Mouse (Mus musculus): ENCODE results near the gene Mrpl34.
"Not testable (repeated sequence)": the region's sequence is repeated elsewhere in the genome, so short reads cannot be mapped to it uniquely, and the experiment has no call there.

Mrpl34 gene

GRCm38 (mm10) chr8:71464513-71465500 is at the start of gene Mrpl34:
TSS of gene Mrpl34 (plus strand) at chr8:71464959.
- DNase-seq: peak; percentile 99

DNA sequence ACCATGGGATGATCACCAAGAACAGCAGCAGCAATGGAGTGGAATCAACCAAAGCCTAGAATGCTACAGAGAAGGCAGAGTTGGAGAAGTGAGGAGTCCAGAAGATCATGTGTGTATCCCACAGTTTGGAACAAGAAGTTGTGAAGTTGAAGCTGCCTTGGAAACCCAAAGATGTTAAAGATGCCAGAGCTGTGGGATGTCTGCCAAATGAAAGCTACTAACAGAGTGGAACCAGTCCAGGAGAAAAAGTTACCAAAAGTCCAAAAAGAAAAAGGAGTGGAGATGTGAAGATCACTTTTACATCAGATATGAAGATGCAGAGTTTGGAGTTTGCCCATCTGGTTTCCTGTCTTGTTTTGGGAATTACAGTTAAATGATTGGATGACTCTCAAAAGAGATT is 42.6 kb upstream of the Mrpl34 start:
- no peak for DNase-seq

- DNase-seq: not testable (repeated sequence)
Observed at GRCm38 (mm10) chr8:71432935-71433334, 31.8 kb upstream of the Mrpl34 start.

DNA sequence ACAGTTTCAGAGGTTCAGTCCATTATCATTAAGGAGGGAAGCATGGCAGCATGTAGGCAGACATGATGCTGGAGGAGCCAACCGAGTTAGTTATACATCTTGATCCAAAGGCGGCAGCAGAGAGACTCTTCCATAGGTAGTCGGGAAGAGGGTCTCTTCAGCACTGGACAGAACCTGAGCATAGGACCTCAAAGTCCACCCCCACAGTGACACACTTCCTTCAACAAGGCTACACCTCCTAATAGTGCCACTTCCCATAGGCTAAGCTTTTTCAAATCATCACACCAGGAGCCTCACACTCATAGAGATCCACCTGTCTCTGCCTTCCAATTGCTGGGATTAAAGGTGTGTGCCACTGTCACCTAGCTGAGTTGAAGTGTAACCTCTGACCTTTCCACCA is 27.7 kb upstream of the Mrpl34 start:
- DNase-seq: no peak

DNA sequence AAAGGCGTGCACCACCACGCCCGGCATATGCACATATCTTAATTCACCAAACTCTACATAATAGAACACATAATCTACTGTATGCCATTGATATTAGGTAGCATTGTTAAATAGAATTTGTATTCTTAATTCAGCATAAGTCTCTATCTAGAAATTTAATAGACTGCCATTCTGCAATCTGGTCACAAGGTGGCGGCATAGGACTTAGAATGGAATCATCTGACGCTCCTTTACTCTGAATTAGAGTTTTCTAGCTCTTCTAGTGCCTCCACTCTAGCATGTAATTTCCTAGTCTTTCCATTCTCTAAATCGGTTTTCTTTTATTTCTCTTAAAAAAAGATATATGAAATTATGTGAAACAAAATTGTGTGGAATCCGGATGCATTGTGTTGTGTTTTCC is 23.4 kb upstream of the Mrpl34 start:
- no peak for DNase-seq

DNA sequence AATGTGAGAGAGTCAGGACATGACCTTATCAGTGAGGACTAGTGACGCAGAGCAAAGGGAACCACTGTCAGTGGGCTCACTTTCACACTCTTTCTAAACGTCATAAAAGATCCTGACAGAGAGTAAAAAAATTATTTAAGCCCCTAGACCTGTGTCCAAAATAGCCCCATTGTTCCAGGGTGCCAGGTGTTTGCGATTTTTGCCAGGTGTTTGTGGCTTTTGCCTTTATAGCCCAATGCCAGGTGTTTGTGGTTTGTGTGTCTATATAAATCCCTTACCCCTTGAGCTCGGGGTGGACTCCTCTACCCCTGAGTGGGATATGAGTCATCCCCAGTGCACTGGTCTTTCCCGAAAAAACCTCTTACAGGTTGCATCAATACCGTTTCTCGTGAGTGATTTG is 19.7 kb upstream of the Mrpl34 start:
- DNase-seq: no peak

- no peak for DNase-seq
Observed at GRCm38 (mm10) chr8:71451337-71451736, 13.4 kb upstream of the Mrpl34 start.

DNA sequence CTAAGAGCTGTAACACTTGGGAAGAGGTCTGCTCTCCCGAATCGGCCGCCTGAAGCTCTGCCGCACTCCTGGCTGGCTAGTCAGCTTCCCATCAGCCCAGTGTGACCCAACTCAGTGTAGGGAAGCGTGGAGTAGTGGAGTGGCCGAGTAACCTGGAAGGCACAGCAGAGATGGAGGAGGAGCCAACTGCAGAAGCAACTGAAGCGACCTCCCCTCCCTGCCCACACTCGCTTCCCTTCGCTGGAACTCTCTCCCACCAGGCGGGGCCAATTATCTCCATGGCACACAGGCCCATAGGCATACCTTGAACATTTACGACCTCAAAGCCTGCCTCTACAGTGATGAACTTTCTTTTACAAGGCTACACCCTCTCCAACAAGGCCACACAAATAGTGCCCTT is 13.0 kb upstream of the Mrpl34 start:
- peak; percentile 1 for DNase-seq

- no peak for DNase-seq
Observed at GRCm38 (mm10) chr8:71452669-71453068, 12.1 kb upstream of the Mrpl34 start.

DNA sequence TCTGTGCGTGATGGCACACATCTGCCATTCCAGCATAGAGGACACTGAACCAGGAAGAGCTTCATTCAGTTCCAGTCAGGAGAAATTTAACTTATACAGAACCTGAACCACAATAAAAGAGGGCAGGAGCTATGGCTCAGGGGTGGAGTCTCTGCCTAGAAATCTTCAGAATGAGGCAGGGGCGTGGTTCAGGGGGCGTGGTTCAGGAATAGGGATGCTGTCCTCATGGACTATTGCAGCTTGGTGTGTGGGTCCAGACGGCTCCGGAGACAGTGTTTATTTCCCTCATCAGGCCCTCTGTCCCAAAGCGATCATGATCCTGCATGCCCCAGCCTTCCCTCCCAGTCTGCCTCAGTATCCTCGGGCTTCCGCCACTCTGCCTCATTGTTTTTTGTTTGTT is 10.1 kb upstream of the Mrpl34 start:
- no peak for DNase-seq

DNA sequence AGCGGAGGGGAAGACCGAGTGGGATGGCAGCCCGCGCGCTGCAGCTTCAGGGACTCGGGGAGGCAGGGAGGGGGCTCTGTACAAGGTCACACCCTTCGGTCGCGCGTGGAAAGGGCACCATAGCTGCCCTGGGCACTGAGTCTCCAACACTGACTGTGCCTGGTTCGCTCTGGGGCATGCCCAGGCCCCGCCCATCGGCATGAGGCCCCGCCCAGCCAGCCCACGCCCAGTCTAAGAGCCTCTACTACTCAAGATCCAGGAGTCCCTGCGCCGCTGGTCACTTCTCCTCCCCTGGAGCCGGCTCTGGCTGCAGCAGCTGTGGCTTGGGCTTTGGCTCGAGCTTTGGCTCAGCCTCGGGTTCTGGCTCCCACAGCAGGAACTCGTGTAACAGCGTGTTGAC is 7.9 kb upstream of the Mrpl34 start:
- DNase-seq: no peak

- DNase-seq: no peak
Observed at GRCm38 (mm10) chr8:71457659-71458270, 7.0 kb upstream of the Mrpl34 start.

- DNase-seq: no peak
Observed at GRCm38 (mm10) chr8:71460716-71461115, 4.0 kb upstream of the Mrpl34 start.

DNA sequence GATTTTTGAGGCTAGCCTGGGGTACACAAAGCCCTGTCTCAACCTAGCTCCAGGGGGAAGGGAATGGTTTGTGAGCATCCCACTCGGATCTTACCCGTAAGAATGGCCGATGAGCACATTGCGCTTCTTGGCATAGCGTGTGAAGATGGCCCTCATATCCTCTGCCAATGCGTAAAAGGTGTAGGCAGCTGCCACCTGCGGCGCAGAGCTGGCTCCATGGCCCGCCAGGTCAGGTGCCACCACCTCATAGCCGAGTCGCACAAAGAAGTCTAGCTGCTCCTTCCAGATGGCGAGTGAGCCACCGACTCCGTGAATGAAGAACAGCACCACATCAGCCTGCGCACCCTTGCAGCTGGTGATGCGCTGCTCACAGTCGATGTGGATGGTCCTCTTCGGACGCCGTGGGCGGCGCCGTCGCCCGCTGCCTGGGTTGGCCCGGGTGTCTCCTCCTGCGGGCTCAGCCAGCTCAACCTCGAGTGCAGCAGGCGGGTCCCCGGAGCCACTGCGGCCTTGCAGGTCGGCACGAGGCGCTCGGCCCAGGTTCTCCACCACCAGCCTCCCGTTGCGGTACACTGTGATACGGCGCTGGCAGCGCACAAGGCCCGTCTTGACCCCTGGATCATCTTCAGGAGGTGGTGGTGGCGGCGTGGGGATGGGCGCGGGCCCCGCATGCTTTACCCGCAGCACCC is 3.5 kb upstream of the Mrpl34 start:
- no peak for DNase-seq

DNA sequence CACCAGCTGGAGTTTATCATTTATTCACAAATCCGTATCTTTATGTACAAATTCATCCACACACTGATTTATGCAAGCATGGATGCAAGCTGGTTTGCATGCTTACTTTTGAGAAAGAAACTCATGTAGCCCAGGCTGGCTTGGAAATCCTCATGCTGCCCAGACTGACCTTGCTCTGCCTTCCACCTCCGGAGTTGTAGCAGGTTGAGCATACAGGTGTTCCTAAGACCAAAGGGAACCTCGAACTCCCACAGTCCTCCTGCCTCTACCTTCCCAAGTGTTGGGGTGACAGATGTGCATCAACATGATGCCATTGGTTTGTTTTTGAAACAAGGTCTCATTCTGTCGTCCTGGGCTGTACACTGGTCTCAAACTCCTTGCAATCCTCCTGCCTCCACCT is 2.6 kb upstream of the Mrpl34 start:
- no peak for DNase-seq

DNA sequence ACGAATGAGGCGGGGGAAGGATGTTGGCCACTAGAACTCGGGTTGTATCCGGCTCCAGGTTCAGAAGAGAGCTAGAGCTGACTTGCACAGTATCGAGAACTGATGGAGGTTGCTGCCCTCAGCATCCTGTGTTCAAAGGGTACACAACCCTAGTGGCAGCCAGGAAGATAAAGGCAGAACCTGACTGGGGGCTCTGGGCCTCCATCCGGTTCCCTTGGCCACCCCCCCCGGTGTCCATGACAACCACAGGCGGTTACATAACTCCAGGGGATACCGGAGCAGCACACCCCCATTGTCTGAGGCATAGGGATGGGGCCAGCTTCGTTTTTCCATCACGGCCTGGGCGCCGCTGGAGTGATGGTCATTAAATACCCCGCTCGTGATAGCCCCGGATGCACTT is 2.0 kb upstream of the Mrpl34 start:
- DNase-seq: peak; percentile 30

- peak; percentile 99 for DNase-seq
Observed at GRCm38 (mm10) chr8:71463188-71464033, 1.3 kb upstream of the Mrpl34 start, which contains the start of gene Abhd8. TSS of gene Abhd8 (minus strand) at chr8:71463655.

DNA sequence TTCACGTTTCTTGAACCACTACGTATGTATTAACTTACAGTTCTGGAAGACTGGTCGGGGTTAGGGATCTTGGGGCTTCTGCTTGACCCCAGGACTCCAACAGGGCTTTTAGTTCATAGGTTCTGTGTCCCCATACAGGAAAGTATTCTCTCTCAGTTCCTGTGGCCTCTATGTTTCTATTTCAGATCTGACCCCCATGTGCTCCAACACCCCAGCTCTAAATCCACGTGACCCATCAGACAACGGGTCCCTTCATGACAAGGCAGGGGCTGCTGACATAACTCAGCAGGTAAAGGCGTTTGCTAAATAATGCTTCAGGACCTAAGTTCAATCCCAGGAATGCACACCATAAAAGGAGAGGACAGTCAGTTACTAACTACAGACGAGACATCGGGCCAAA is 974 bp downstream of the Mrpl34 start:
- no peak for DNase-seq

GRCm38 (mm10) chr8:71466198-71466597 is 1.4 kb downstream of the Mrpl34 start:
- DNase-seq: no peak

- DNase-seq: no peak
Observed at GRCm38 (mm10) chr8:71467201-71467600, 2.4 kb downstream of the Mrpl34 start.

GRCm38 (mm10) chr8:71468001-71468400 is 3.2 kb downstream of the Mrpl34 start:
- DNase-seq: no peak

DNA sequence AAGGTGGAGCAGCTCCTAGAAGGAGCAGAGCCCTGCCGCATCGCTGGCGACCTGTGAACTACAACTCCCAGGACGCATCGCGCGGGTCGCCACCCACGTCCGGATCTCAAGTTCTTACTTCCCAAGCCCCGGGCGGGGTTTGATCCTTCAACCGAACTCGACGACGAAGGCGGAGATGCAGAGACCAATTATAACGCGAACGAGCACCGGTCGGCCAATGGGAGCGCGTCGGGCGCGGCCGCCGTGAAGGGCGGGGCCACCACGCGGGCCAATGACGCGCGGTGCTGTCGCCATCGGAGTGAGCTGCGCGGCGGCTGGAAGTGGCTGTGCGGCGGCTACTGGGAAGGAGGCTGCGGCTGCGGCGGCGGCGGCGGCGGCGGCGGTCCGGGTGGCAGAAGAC is 4.2 kb downstream of the Mrpl34 start, which contains the start of gene Dda1:
Dda1 (plus strand) TSS at position 284 of the 400 bp plus-strand sequence.
- DNase-seq: peak; percentile 96

Measured in kidney, adult 18-20 months (tissue).